Mouse (Mus musculus) E14TG2a.4 (cell line): Measurements from ENCODE around the gene Mllt11.

Experiments
- CTCF ChIP-seq: conservative IDR thresholded peaks from 2 replicates; pipeline ENCODE4 v1.5.1; 2014; ENCODE audit warnings: low read length
- NANOG ChIP-seq: IDR thresholded peaks from 2 replicates; pipeline ENCODE4 v1.6.1; 2014; ENCODE audit warnings: borderline replicate concordance, low read length, mixed read lengths

GRCm38 (mm10) chr3:95224295-95224694 lies 7.7 kb downstream of the Mllt11 start:
- TF ChIP-seq CTCF, result no peak
- TF ChIP-seq NANOG, result no peak
